ENCODE assay signal across 27 mouse cellular contexts in the genomic region with DNA sequence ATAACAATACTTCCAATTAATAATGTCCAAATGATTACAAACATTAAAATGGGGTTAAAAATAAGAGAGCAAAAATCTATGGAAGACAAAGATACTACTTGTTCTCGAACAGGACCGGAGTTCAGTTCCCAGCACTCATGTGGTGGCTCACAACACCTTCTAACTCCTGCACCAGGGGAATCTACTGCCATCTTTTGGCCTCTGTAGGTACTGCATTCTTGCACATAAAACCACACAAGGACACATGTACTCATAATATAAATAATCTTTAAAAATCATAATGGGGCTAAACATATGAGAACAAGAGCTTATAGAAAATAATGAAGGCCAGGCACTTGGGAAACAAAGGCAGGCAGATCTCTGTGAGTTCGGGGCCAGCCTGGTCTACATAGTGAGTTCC.
A peak's percentile ranks its signal among the peaks of the same experiment; 100 is the strongest.
DNase-seq lines count a peak whose midpoint lies in the region; ATAC-seq and TF ChIP-seq lines count a peak whose summit lies in the region.
"Had no signal": no experiment of that assay in that cellular context is flagged by ENCODE, and none has a peak within 500 bp of the region (broad histone marks: within the 10 kb centered on the region; RNA-seq: fewer than 3 reads in every experiment).

No protein-coding gene starts in this region.

- no peaks in the 10 kb centered on the region for H3K79me2 ChIP-seq in MEL (ENCODE audit: control insufficient read depth, insufficient read depth, low read length, poor library complexity)

- no peaks in the 10 kb centered on the region for H3K9me3 ChIP-seq in liver, postnatal 0 days (ENCODE audit: low read length)
- H3K9me3 ChIP-seq in liver, embryonic 11.5 days (ENCODE audit: control insufficient read depth, low read length) = no peaks in the 10 kb centered on the region
- no peaks in the 10 kb centered on the region for H3K9me3 ChIP-seq in MEL (replicated peaks; ENCODE audit: insufficient read depth, low read length)
- H3K9me3 ChIP-seq in forebrain, embryonic 15.5 days = 0 out of 2 replicates have a peak, but pooled peaks cover 5% of the 10 kb centered on the region
- H3K9me3 ChIP-seq: embryonic facial prominence, embryonic 15.5 days; midbrain, embryonic 15.5 days had no signal

- peak; percentile 16; the same call in 1 of the 2 replicates for TF ChIP-seq CTCF in gastrocnemius, adult 2 months (IDR thresholded peaks at IDR 0.05)
- TF ChIP-seq CTCF in liver, postnatal 0 days (IDR thresholded peaks at IDR 0.05; ENCODE audit: low read depth) = peak; percentile 8; the same call in 1 of the 2 replicates
- TF ChIP-seq CTCF in MEL (IDR thresholded peaks at IDR 0.05 in 2 of 3, conservative IDR thresholded peaks at IDR 0.05 in 1 of 3; ENCODE audit: control insufficient read depth in 1 of 3, insufficient read depth in 1 of 3, low read depth in 2 of 3, low read length in 3 of 3, poor library complexity in 1 of 3, severe bottlenecking in 1 of 3) = peak in 1 of 3 experiments; percentile 39; a peak in 2 of 6 replicates
- TF ChIP-seq CTCF in brain, embryonic 14.5 days (IDR thresholded peaks at IDR 0.05; ENCODE audit: borderline replicate concordance, extremely low read depth, insufficient read depth, insufficient read length) = peak; percentile 7; the same call in 1 of the 2 replicates

- no peak for TF ChIP-seq EP300 in liver, postnatal 0 days (IDR thresholded peaks at IDR 0.05; ENCODE audit: low read depth)
- no peak for TF ChIP-seq EP300 in MEL (IDR thresholded peaks at IDR 0.05; ENCODE audit: low read depth in 1 of 2, low read length in 2 of 2)

- no peak for DNase-seq in gastrocnemius, adult 2 months
- DNase-seq in gastrocnemius, postnatal 25 days = no peak
- DNase-seq in liver, postnatal 0 days = no peak
- no peak for DNase-seq in liver, embryonic 11.5 days (ENCODE audit: low spot score)
- peak; percentile 11 for DNase-seq in MEL (ENCODE audit: low read depth, low spot score)
- DNase-seq in brain, embryonic 14.5 days (ENCODE audit: low read depth) = no peak
- no peak for DNase-seq in kidney, adult 9 months
- DNase-seq: adrenal gland, postnatal 25 days; cerebellum, adult 18-20 months; heart, postnatal 10 days; kidney, postnatal 14 days; lung, adult 2 months; right cerebral cortex, postnatal 4 days had no signal

- TF ChIP-seq POLR2A in MEL (IDR thresholded peaks at IDR 0.05; ENCODE audit: control insufficient read depth in 1 of 2, insufficient read depth in 1 of 2, low read depth in 1 of 2, low read length in 2 of 2, poor library complexity in 1 of 2) = no peak
- TF ChIP-seq POLR2A in brain, embryonic 14.5 days (IDR thresholded peaks at IDR 0.05; ENCODE audit: borderline replicate concordance, extremely low read depth, insufficient read depth, insufficient read length, poor library complexity, severe bottlenecking) = no peak

- WGBS in liver, postnatal 0 days (ENCODE audit: insufficient replicate concordance) = 74% methylated on average over 3 of the region's 3 CpGs
- WGBS in liver, embryonic 11.5 days = 84% methylated on average over 3 of the region's 3 CpGs
- WGBS in forebrain, embryonic 15.5 days = 92% methylated on average over 3 of the region's 3 CpGs

- no peaks in the 10 kb centered on the region for H3K4me1 ChIP-seq in liver, postnatal 0 days (ENCODE audit: insufficient read depth)
- H3K4me1 ChIP-seq in liver, embryonic 11.5 days (replicated peaks; ENCODE audit: control insufficient read depth, insufficient read depth, low read length) = no peaks in the 10 kb centered on the region
- no peaks in the 10 kb centered on the region for H3K4me1 ChIP-seq in MEL (ENCODE audit: control insufficient read depth in 1 of 2, insufficient read depth in 2 of 2, low read length in 2 of 2)
- no peaks in the 10 kb centered on the region for H3K4me1 ChIP-seq in forebrain, embryonic 15.5 days
- H3K4me1 ChIP-seq: embryonic facial prominence, embryonic 10.5 days; embryonic facial prominence, embryonic 15.5 days; heart, embryonic 13.5 days; limb, embryonic 12.5 days; liver, embryonic 12.5 days; midbrain, embryonic 10.5 days; midbrain, embryonic 15.5 days; neural tube, embryonic 12.5 days had no signal

- no peak overlapping the region for H3K4me2 ChIP-seq in liver, postnatal 0 days (ENCODE audit: low read depth, low read length)
- no peak overlapping the region for H3K4me2 ChIP-seq in liver, embryonic 11.5 days
- no peak overlapping the region for H3K4me2 ChIP-seq in forebrain, embryonic 15.5 days (replicated peaks)
- H3K4me2 ChIP-seq: embryonic facial prominence, embryonic 15.5 days; heart, embryonic 13.5 days; hindbrain, embryonic 14.5 days; limb, embryonic 12.5 days; liver, embryonic 12.5 days; midbrain, embryonic 15.5 days; neural tube, embryonic 12.5 days had no signal

- H3K27ac ChIP-seq in gastrocnemius, adult 2 months = no peak overlapping the region
- H3K27ac ChIP-seq in liver, postnatal 0 days (ENCODE audit: low read depth) = no peak overlapping the region
- no peak overlapping the region for H3K27ac ChIP-seq in liver, embryonic 11.5 days (ENCODE audit: low read depth, low read length)
- H3K27ac ChIP-seq in MEL (ENCODE audit: control insufficient read depth, low read depth, low read length) = no peak overlapping the region
- no peak overlapping the region for H3K27ac ChIP-seq in forebrain, embryonic 15.5 days (replicated peaks)
- H3K27ac ChIP-seq: embryonic facial prominence, embryonic 10.5 days; embryonic facial prominence, embryonic 15.5 days; heart, embryonic 13.5 days; hindbrain, embryonic 14.5 days; left cerebral cortex, adult 2 months; limb, embryonic 12.5 days; liver, embryonic 12.5 days; midbrain, embryonic 10.5 days; midbrain, embryonic 15.5 days; neural tube, embryonic 12.5 days had no signal

- no peaks in the 10 kb centered on the region for H3K36me3 ChIP-seq in liver, postnatal 0 days (replicated peaks; ENCODE audit: insufficient read depth, low read length)
- H3K36me3 ChIP-seq in liver, embryonic 11.5 days (ENCODE audit: control insufficient read depth, insufficient read depth, low read length) = no peaks in the 10 kb centered on the region
- H3K36me3 ChIP-seq in MEL (ENCODE audit: control insufficient read depth in 1 of 2, insufficient read depth in 2 of 2, low read length in 2 of 2) = no peaks in the 10 kb centered on the region
- no peaks in the 10 kb centered on the region for H3K36me3 ChIP-seq in forebrain, embryonic 15.5 days
- H3K36me3 ChIP-seq: embryonic facial prominence, embryonic 10.5 days; embryonic facial prominence, embryonic 15.5 days; heart, embryonic 13.5 days; limb, embryonic 12.5 days; liver, embryonic 12.5 days; midbrain, embryonic 10.5 days; midbrain, embryonic 15.5 days; neural tube, embryonic 12.5 days had no signal

- no peak overlapping the region for H3K9ac ChIP-seq in liver, postnatal 0 days (replicated peaks)
- no peak overlapping the region for H3K9ac ChIP-seq in liver, embryonic 11.5 days (ENCODE audit: low read depth, low read length)
- no peak overlapping the region for H3K9ac ChIP-seq in MEL (ENCODE audit: control insufficient read depth, low read depth, low read length, poor library complexity, severe bottlenecking)
- no peak overlapping the region for H3K9ac ChIP-seq in forebrain, embryonic 15.5 days (replicated peaks)
- H3K9ac ChIP-seq: embryonic facial prominence, embryonic 15.5 days; heart, embryonic 13.5 days; hindbrain, embryonic 14.5 days; limb, embryonic 12.5 days; liver, embryonic 12.5 days; midbrain, embryonic 15.5 days; neural tube, embryonic 12.5 days had no signal

- H3K27me3 ChIP-seq in liver, postnatal 0 days (ENCODE audit: insufficient read depth, low read length) = no peaks in the 10 kb centered on the region
- no peaks in the 10 kb centered on the region for H3K27me3 ChIP-seq in liver, embryonic 11.5 days (replicated peaks; ENCODE audit: control insufficient read depth, insufficient read depth, low read length)
- H3K27me3 ChIP-seq in MEL (ENCODE audit: control insufficient read depth in 1 of 2, insufficient read depth in 2 of 2, low read length in 2 of 2) = no peaks in the 10 kb centered on the region
- H3K27me3 ChIP-seq in forebrain, embryonic 15.5 days = no peaks in the 10 kb centered on the region
- H3K27me3 ChIP-seq: embryonic facial prominence, embryonic 15.5 days; heart, embryonic 13.5 days; limb, embryonic 12.5 days; liver, embryonic 12.5 days; midbrain, embryonic 15.5 days; neural tube, embryonic 12.5 days had no signal

- no peak for ATAC-seq in liver, postnatal 0 days
- no peak for ATAC-seq in liver, embryonic 11.5 days (replicated peaks; ENCODE audit: low FRiP score)
- ATAC-seq in forebrain, embryonic 15.5 days (replicated peaks) = no peak
- ATAC-seq: forebrain, embryonic 16.5 days; intestine, postnatal 0 days; liver, embryonic 12.5 days; midbrain, embryonic 15.5 days had no signal

- H3K4me3 ChIP-seq in gastrocnemius, adult 2 months = no peak overlapping the region
- H3K4me3 ChIP-seq in liver, postnatal 0 days (ENCODE audit: low read depth, low read length) = no peak overlapping the region
- H3K4me3 ChIP-seq in liver, embryonic 11.5 days (ENCODE audit: low read depth, low read length) = no peak overlapping the region
- H3K4me3 ChIP-seq in MEL (ENCODE audit: control insufficient read depth in 1 of 2, insufficient read depth in 1 of 2, low read depth in 2 of 2, low read length in 2 of 2) = no peak overlapping the region
- H3K4me3 ChIP-seq in forebrain, embryonic 15.5 days = no peak overlapping the region
- H3K4me3 ChIP-seq: embryonic facial prominence, embryonic 10.5 days; embryonic facial prominence, embryonic 15.5 days; heart, embryonic 13.5 days; left cerebral cortex, adult 2 months; limb, embryonic 12.5 days; liver, embryonic 12.5 days; midbrain, embryonic 10.5 days; midbrain, embryonic 15.5 days; myocyte; neural tube, embryonic 12.5 days had no signal

- TF ChIP-seq RAD21 in MEL (IDR thresholded peaks at IDR 0.05; ENCODE audit: low read depth, low read length) = no peak

- intact Hi-C loops in gastrocnemius, adult 2 months (cut with DNase I) = no loop called here

TF ChIP-seq in MEL, 35 proteins besides CTCF, POLR2A, EP300 and RAD21 (continues in another document):
- TF ChIP-seq MEF2A (IDR thresholded peaks at IDR 0.05; ENCODE audit: extremely low read depth, insufficient replicate concordance, low read depth, low read length, poor library complexity, severe bottlenecking) = no peak
- TF ChIP-seq ZMIZ1 (IDR thresholded peaks at IDR 0.05; ENCODE audit: low read depth, low read length) = no peak
- no peak for TF ChIP-seq ZC3H11A (IDR thresholded peaks at IDR 0.05; ENCODE audit: low read depth, low read length)
- no peak for TF ChIP-seq SIN3A (IDR thresholded peaks at IDR 0.05; ENCODE audit: low read length)
- TF ChIP-seq GATA1 (IDR thresholded peaks at IDR 0.05; ENCODE audit: low read depth, low read length) = no peak
- no peak for TF ChIP-seq UBTF (IDR thresholded peaks at IDR 0.05; ENCODE audit: borderline replicate concordance, insufficient read depth, low read depth, low read length)
- TF ChIP-seq NRF1 (IDR thresholded peaks at IDR 0.05; ENCODE audit: insufficient read depth, low read depth, low read length, poor library complexity, severe bottlenecking) = no peak
- no peak for TF ChIP-seq HCFC1 (IDR thresholded peaks at IDR 0.05; ENCODE audit: low read depth, low read length)
- no peak for TF ChIP-seq ETS1 (IDR thresholded peaks at IDR 0.05; ENCODE audit: low read depth, low read length)
- TF ChIP-seq TCF12 (IDR thresholded peaks at IDR 0.05; ENCODE audit: low read depth, low read length) = no peak
- TF ChIP-seq CHD1 (IDR thresholded peaks at IDR 0.05; ENCODE audit: low read depth, low read length) = no peak
